Mouse (Mus musculus) C2C12 (cell line): ENCODE results near the gene Ankrd39.

ENCODE experiments used
- CEBPB ChIP-seq: IDR thresholded peaks from one replicate; pipeline ENCODE4 v1.6.1; 2011; ENCODE audit warnings: low read depth, mild to moderate bottlenecking, control low read depth, moderate library complexity
- CTCF ChIP-seq: IDR thresholded peaks from one replicate; pipeline ENCODE4 v1.5.1; 2011; ENCODE audit not compliant: control insufficient read depth, insufficient read depth, insufficient read length
- USF1 ChIP-seq: IDR thresholded peaks from one replicate; pipeline ENCODE4 v1.6.1; 2011; ENCODE audit warnings: low read depth, mild to moderate bottlenecking, control low read depth, moderate library complexity

GRCm38 (mm10) chr1:36540132-36540531 is 7.1 kb downstream of the Ankrd39 start:
- TF ChIP-seq CTCF = no peak
- TF ChIP-seq CEBPB = no peak
- TF ChIP-seq USF1 = no peak
